Mouse (Mus musculus): ENCODE data around the gene Mtch2. TPM values are rescaled to one million over a fixed set of nuclear protein-coding genes. Genes with fewer than 3 reads are reported as not detected.

The Mtch2 gene
- polyA plus RNA-seq, 1 experiment from 2014 or later = 208 TPM

Other genes with a start within 250 kb of the Mtch2 start
- 45.0 and 52.5 TPM in 2 replicates for gene Nup160, start 169.9 kb upstream of the Mtch2 start, polyA plus RNA-seq (2015; fragmentation: Nextera tagmentation; extraction: Ambion mirVana)
- gene Fnbp4, start 101.8 kb upstream of the Mtch2 start, polyA plus RNA-seq (2015; fragmentation: Nextera tagmentation; extraction: Ambion mirVana) = 77.6 and 89.0 TPM in 2 replicates
- 1.2 and 1.5 TPM in 2 replicates for gene Agbl2, start 64.4 kb upstream of the Mtch2 start, polyA plus RNA-seq (2015; fragmentation: Nextera tagmentation; extraction: Ambion mirVana)
- 4.0 TPM in 2 replicates for gene C1qtnf4, start 38.7 kb downstream of the Mtch2 start, polyA plus RNA-seq (2015; fragmentation: Nextera tagmentation; extraction: Ambion mirVana)
- gene Kbtbd4, start 57.6 kb downstream of the Mtch2 start, polyA plus RNA-seq (2015; fragmentation: Nextera tagmentation; extraction: Ambion mirVana) = 36.8 and 37.8 TPM in 2 replicates
- 199 and 207 TPM in 2 replicates for gene Ndufs3, start 57.7 kb downstream of the Mtch2 start, polyA plus RNA-seq (2015; fragmentation: Nextera tagmentation; extraction: Ambion mirVana)
- 80.7 and 81.8 TPM in 2 replicates for gene Celf1, start 93.2 kb downstream of the Mtch2 start, polyA plus RNA-seq (2015; fragmentation: Nextera tagmentation; extraction: Ambion mirVana)
- 0.91 and 1.9 TPM in 2 replicates for gene Rapsn, start 188.5 kb downstream of the Mtch2 start, polyA plus RNA-seq (2015; fragmentation: Nextera tagmentation; extraction: Ambion mirVana)
- gene Psmc3, start 206.9 kb downstream of the Mtch2 start, polyA plus RNA-seq (2015; fragmentation: Nextera tagmentation; extraction: Ambion mirVana) = 254 and 278 TPM in 2 replicates
- 34.6 and 40.2 TPM in 2 replicates for gene Slc39a13, start 223.3 kb downstream of the Mtch2 start, polyA plus RNA-seq (2015; fragmentation: Nextera tagmentation; extraction: Ambion mirVana)
- 6.9 and 8.7 TPM in 2 replicates for gene Spi1, start 235.2 kb downstream of the Mtch2 start, polyA plus RNA-seq (2015; fragmentation: Nextera tagmentation; extraction: Ambion mirVana)